Mouse (Mus musculus) gastrocnemius, postnatal 14 days (tissue): ENCODE data around the gene Mcrs1. TPM values are rescaled to one million over a fixed set of nuclear protein-coding genes. Genes with fewer than 3 reads are reported as not detected.
"Not testable (repeated sequence)": the region's sequence is repeated elsewhere in the genome, so short reads cannot be mapped to it uniquely, and the experiment has no call there.

Experiments used
- DNase-seq: peaks from one replicate; pipeline ENCODE4 v3.0.0; 2021; ENCODE audit warnings: mixed read lengths
- intact Hi-C: fragments of 180-260 bp; cut with DNase I; formaldehyde crosslinking; loops from one replicate; pipeline ENCODE4 v1.15.1; 2025; ENCODE audit warnings: low total_unique reads
- total RNA-seq, 2 experiments: library from RNA; stranded (reverse); gene quantifications; 2 replicates each; pipeline ENCODE4 v1.2.3; 2021

Gene Mcrs1
- total RNA-seq, 2 experiments from 2014 or later = 34.4 to 37.2 TPM

DNA sequence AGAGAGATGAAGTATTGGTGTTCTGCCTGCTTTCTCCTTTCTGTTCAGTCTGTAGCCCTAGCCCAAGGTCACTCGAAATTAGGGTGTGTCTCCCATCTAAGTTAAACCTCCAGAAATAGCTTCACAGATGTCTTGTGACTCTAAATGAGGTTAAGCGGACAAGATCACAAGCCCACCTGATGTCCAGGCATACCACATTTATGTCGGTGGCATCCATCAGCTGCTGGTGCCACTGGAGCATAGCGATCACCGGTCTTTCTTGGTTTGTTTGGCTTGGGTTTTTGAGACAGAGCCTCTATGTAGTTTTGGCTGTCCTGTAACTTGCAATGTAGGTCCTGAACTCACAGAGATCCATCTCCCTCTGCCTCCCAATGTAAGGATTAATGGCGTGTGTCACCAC is 2.0 kb upstream of the Mcrs1 start:
- intact Hi-C loops = no loop called here
- DNase-seq = no peak

DNA sequence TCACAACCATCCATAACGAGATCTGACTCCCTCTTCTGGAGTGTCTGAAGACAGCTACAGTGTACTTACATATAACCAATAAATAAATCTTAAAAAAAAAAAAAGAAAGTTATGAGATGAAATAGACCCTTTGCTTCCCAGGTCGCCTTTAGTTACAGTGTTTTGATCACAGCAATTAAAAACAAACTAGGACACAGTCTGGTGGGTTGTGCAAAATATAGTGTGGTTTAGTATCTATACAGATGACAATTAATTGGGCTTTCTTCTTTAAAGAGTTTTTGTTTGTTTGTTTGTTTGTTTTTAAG is 1.4 kb upstream of the Mcrs1 start:
- DNase-seq, intact Hi-C loops: not testable (repeated sequence)

DNA sequence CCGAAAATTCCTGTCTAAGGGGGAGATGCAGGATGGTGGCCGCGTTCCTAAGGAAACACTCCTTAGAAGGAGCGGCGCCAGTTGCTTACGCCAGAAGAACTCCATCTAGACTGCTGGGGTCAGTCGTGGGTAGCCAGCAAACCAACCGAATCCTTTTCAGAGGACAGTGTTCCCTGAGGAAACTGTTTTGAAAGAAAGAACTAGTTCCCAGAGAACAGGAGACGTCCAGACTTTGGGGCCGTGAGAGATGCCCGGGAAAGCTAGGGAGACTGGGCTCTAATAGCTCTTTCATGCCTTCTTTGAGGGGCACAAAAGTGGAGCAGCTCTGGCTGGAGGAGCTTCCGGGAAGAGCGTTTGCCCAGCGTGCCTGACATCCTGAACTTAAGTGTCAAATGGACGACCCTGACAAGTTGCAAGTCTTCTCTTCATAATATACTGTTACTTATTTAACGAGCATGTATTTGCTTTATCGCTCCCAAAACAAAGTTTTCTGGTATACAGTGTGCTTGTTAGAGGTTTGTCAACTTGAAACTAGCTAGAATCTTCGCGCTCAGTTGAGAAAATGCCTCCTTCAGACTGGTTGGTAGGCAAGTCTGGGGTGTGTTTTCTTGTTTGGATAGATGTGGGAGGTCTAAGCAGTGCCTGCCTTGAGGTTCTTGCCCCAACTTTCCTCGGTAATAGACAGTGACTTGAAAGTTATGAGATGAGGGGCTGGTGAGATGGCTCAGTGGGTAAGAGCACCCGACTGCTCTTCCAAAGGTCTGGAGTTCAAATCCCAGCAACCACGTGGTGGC is 817 bp upstream of the Mcrs1 start:
- intact Hi-C loops = no loop called here
- peak; percentile 78 for DNase-seq

- DNase-seq, intact Hi-C loops: not testable (repeated sequence)
Observed at GRCm38 (mm10) chr15:99251111-99251510, 650 bp downstream of the Mcrs1 start.

DNA sequence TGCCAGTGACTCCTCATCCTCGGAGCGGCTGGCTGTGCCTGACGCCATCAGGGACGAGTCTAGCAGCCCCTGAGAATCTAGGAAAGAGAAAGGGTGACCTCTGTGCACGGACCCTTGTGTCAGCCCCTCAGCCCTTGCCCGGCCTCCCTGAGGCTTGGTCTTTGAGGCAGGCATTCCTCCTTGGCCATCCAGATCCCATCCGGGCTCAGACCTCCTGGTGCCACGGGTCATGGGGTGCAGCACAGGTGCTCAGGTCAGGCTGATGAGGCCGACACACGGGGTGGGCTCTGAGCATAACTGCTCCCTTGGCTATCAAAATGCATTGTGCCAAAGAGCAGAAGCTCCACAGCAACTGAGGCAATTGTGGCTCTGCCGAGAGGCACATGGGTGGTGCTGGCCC is 1.8 kb downstream of the Mcrs1 start:
- intact Hi-C loops = no loop called here
- DNase-seq = no peak

- DNase-seq = peak; percentile 60
- intact Hi-C loops = no loop called here
Observed at GRCm38 (mm10) chr15:99248972-99249371, 2.8 kb downstream of the Mcrs1 start.

DNA sequence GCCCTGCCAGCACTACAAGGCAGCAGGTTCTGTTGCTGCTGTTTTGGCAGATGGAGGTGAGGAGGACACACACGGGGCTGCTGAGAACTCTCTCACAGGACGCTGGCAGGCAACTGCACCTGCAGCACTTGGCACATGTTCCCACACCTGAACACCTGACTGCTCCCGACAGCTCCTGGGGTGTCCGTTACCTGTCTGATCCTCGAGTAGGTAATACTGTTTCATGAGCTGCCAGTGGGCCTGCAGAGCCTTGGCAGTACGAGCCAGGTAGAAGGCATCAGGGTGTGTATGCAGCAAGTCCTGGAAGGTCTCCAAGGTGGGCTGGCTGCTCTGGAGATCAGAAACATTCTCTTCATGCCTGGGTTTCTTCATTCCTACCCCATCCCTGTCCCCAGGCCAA is 5.0 kb downstream of the Mcrs1 start:
- DNase-seq, intact Hi-C loops: not testable (repeated sequence)

- intact Hi-C loops = no loop called here
- no peak for DNase-seq
Observed at GRCm38 (mm10) chr15:99242045-99242444, 9.7 kb downstream of the Mcrs1 start.

DNA sequence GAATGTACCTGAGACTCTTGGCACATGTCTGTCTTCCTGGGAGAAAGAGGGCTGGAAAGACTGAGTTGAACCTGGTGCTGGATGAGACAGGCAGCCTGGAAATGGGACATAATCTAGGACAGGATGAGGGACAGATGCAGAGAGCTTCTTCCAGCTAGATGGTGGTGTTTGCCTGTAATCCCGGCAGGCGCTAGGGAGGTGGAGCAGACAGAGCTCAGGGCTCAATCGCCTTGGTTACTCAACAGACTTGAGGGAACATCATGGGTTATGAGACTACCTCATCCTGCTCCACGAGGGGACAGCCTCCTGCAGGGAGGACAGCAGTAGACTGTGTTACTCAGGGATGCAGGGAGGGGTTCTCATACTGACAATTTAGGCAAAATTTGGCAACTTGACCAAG is 10.5 kb downstream of the Mcrs1 start:
- intact Hi-C loops = no loop called here
- no peak for DNase-seq

- intact Hi-C loops = no loop called here
- DNase-seq = no peak
Observed at GRCm38 (mm10) chr15:99240129-99240528, 11.6 kb downstream of the Mcrs1 start.

DNA sequence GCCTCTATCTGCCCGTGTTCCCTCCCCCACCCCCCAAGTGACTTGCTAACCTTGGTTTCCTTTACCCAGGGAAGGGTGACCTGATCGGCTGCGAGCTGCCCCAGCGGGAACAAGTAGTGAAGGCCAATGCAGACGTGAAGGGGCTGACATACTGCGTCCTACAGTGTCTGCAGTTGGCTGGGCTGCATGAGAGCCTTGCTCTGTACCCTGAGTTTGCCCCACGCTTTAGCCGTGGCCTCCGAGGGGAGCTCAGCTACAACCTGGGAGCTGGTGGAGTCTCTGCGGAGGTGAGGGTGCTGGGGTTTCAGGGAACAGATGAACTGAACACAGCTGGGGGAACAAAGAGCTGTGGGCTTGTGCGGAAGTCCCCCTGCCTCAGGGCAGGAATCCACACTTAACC is 13.8 kb downstream of the Mcrs1 start:
- intact Hi-C loops = no loop called here
- no peak for DNase-seq

GRCm38 (mm10) chr15:99234326-99235010 is 17.3 kb downstream of the Mcrs1 start:
- DNase-seq = no peak
- intact Hi-C loops = no loop called here

DNA sequence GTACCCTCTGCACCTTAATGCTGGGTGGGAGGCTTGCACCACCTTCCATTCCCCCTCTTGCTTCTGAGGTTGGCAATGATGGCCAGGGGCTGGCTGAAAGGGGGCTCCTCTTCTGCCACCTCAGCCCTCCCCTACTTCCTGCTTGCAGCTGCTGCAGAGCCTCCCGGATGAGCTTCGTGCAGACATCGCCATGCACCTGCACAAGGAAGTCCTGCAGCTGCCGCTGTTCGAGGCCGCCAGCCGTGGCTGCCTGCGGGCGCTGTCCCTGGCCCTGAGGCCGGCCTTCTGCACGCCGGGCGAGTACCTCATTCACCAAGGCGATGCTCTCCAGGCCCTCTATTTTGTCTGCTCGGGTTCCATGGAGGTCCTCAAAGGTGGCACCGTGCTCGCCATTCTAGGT is 18.0 kb downstream of the Mcrs1 start:
- intact Hi-C loops = no loop called here
- no peak for DNase-seq

DNA sequence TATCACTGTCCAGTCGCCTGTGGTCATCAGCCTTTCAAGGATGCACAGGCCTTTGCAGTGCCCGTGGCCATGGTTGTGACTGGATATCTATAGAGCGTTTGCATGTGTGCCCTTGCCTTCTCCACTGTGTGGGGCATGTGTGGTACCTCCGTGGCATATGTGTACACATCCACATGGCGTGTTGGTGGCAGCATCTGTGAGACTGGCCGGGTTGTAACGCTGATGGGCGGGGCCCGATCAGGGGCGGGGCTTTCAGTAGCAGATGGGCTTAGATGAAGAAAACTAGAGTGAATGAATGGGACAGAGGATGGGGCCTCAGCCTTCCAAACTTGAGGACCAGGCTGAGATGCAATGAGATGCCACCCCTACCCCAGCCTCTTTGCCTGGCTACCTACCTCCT is 19.8 kb downstream of the Mcrs1 start:
- DNase-seq = no peak

GRCm38 (mm10) chr15:99226090-99226489 is 25.7 kb downstream of the Mcrs1 start:
- intact Hi-C loops = no loop called here
- DNase-seq = no peak

More for the DNA sequence above, 19.8 kb downstream of the Mcrs1 start:
- intact Hi-C loops = no loop called here

DNA sequence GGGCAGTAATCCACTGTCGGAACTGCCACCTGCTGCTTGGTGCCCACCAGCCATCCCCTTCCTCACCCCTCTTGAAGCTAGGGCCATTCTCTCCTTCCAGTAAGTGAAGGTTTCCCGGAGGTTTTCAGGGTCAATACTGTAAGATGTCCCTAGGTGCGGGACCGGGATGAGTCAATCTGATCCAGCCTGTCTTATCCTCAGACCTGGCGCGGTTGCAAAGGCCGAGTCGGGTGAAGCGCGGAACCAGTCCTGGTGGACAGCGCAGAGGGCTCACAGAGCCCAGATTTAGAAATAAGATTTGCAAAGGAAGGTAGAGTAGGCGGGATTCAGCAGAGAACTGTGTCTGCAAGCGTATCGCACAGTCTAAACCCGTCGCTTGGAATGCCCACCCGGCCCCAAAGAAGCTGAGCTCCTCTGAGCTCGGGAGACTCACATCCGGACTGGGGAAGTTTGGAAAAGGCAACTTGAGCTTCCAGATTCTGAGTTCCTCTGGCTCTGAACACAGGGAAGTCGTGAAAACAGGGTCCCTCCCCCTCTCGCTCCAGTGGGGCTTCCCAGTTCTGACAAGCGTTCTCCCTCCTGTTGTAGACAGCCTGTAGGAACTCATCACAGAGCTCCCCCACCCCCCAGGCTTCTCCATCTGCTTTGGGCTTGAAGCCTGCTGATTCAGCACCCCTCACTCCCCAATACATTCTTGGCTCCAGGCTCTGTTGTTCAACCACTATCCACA is 26.5 kb downstream of the Mcrs1 start:
- intact Hi-C loops = no loop called here
- no peak for DNase-seq

- peak; percentile 55 for DNase-seq
- intact Hi-C loops = no loop called here
Observed at GRCm38 (mm10) chr15:99224208-99224911, 27.4 kb downstream of the Mcrs1 start, which contains the start of gene Kcnh3. Gene Kcnh3 (plus strand): TSS chr15:99224861.

DNA sequence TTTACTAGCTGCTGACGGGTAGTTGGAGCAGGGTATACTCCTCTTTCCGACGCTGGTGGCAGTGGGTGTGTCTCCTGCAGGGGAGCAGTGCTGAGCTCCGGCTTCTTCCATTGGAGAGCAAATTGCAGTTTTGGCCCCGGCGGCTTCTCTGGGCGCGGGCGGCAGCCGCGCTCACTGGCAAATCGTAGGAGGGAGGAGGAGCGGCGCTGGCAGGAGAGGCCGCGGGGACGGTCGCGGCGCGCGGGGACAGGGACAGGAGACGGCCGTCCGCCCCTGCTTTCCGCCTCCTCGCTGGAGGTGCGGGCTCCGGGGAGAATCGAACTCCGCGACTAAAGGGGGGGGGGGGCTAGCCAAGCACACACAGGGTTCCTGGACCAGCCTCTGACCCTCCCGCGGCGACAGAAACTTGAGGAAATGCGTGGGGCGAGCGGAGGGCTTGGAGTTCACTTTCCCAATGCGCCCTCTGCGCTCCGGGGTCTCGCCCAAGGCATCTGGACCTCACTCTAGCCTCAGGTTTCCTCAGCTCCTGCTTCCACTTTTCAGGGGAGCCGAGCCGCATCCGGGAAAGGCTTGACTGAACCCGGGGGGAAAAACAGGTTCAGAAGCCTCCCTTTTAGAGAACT is 28.1 kb downstream of the Mcrs1 start:
- intact Hi-C loops = no loop called here
- DNase-seq = no peak

- intact Hi-C loops = no loop called here
- no peak for DNase-seq
Observed at GRCm38 (mm10) chr15:99222794-99223584, 28.8 kb downstream of the Mcrs1 start.
